Mouse (Mus musculus) adrenal gland, postnatal 4 days (tissue): ENCODE measurements around the gene Bid. TPM values are rescaled to one million over a fixed set of nuclear protein-coding genes. Genes with fewer than 3 reads are reported as not detected.

Experiments used
- total RNA-seq, 2 experiments: library from RNA; stranded (reverse); gene quantifications; 2 replicates each; pipeline ENCODE4 v1.2.3; 2021

Gene Bid
- total RNA-seq, 2 experiments from 2014 or later = 13.4 to 16.8 TPM

Other genes with a start within 250 kb of the Bid start
- 1 to 10 TPM; 1.8 to 2.1 TPM for gene Slc25a18, start 143.3 kb downstream of the Bid start, total RNA-seq
- gene Atp6v1e1, start 94.1 kb downstream of the Bid start, total RNA-seq = 100 to 1,000 TPM; 257 to 268 TPM
- 10 to 100 TPM; 59.4 to 61.9 TPM for gene Bcl2l13, start 80.6 kb downstream of the Bid start, total RNA-seq
- 10 to 100 TPM; 71.0 to 71.9 TPM for gene Mical3, start 214.1 kb upstream of the Bid start, total RNA-seq